In the genomic region with DNA sequence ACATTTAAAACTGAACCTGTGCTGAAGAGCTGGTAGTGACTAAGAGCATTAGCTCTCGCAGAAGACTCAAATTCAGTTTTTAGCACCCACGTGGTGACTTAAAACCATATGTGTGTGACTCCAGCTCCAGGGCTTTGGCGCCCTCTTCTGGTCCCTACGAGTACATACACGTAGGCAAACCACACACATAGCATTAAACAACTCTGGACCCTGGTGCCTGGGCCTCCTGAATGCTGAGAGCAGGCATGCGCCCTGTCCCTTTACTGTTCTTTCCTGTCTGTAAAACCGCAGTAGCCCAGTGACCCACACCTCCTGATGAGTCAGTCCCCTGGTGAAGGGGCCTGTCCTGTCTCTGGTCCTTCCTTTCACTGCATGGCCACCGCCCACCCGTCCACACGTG, we compare ENCODE assay signal across 9 mouse cellular contexts. TPM values are rescaled to one million over a fixed set of nuclear protein-coding genes. Genes with fewer than 3 reads are reported as not detected.
DNase-seq lines count a peak whose midpoint lies in the region; ATAC-seq lines count a peak whose summit lies in the region.
"Had no signal": no experiment of that assay in that cellular context is flagged by ENCODE, and none has a peak within 500 bp of the region (broad histone marks: within the 10 kb centered on the region; RNA-seq: fewer than 3 reads in every experiment).

No protein-coding gene starts in this region.

- 45% methylated on average over 10 of the region's 10 CpGs for WGBS in midbrain, embryonic 14.5 days
- WGBS in midbrain, embryonic 13.5 days, result 43% methylated on average over 10 of the region's 10 CpGs

- H3K9ac ChIP-seq in midbrain, embryonic 14.5 days (replicated peaks; ENCODE audit: low read length), result no peak overlapping the region
- H3K9ac ChIP-seq in midbrain, embryonic 13.5 days (replicated peaks), result no peak overlapping the region
- H3K9ac ChIP-seq: limb, embryonic 13.5 days had no signal

- H3K27ac ChIP-seq in midbrain, embryonic 14.5 days (replicated peaks; ENCODE audit: low read depth, low read length), result no peak overlapping the region
- no peak overlapping the region for H3K27ac ChIP-seq in midbrain, embryonic 13.5 days
- H3K27ac ChIP-seq: limb, embryonic 13.5 days had no signal

- ATAC-seq in frontal cortex, adult (ENCODE audit: low TSS enrichment), result peak; percentile 29
- no peak for ATAC-seq in midbrain, embryonic 14.5 days (ENCODE audit: low FRiP score, low TSS enrichment)
- ATAC-seq in midbrain, embryonic 13.5 days, result no peak

- H3K27me3 ChIP-seq in midbrain, embryonic 14.5 days (ENCODE audit: control insufficient read depth, insufficient read depth, low read length), result peaks cover 12% of the 10 kb centered on the region
- H3K27me3 ChIP-seq in midbrain, embryonic 13.5 days, result peaks cover 44% of the 10 kb centered on the region
- peaks cover 72% of the 10 kb centered on the region for H3K27me3 ChIP-seq in megakaryocyte, embryonic 14.5 days (replicated peaks)

- no peaks in the 10 kb centered on the region for H3K9me3 ChIP-seq in midbrain, embryonic 14.5 days (ENCODE audit: control insufficient read depth, low read length)
- no peaks in the 10 kb centered on the region for H3K9me3 ChIP-seq in midbrain, embryonic 13.5 days
- no peaks in the 10 kb centered on the region for H3K9me3 ChIP-seq in megakaryocyte, embryonic 14.5 days

- no peaks in the 10 kb centered on the region for H3K36me3 ChIP-seq in midbrain, embryonic 14.5 days (ENCODE audit: control insufficient read depth, insufficient read depth, low read length)
- peaks cover 6% of the 10 kb centered on the region; the same call in 1 of the 2 replicates for H3K36me3 ChIP-seq in midbrain, embryonic 13.5 days
- H3K36me3 ChIP-seq in megakaryocyte, embryonic 14.5 days (replicated peaks; ENCODE audit: low read length), result peaks cover 3% of the 10 kb centered on the region
- H3K36me3 ChIP-seq: limb, embryonic 13.5 days had no signal

- H3K4me2 ChIP-seq in midbrain, embryonic 14.5 days (ENCODE audit: low read length), result no peak overlapping the region
- no peak overlapping the region for H3K4me2 ChIP-seq in midbrain, embryonic 13.5 days (replicated peaks)
- H3K4me2 ChIP-seq: limb, embryonic 13.5 days had no signal

- H3K4me1 ChIP-seq in midbrain, embryonic 14.5 days (ENCODE audit: control insufficient read depth, insufficient read depth, low read length), result peaks cover 8% of the 10 kb centered on the region; the same call in 1 of the 2 replicates
- peaks cover 16% of the 10 kb centered on the region for H3K4me1 ChIP-seq in midbrain, embryonic 13.5 days (replicated peaks)
- peaks cover 62% of the 10 kb centered on the region for H3K4me1 ChIP-seq in megakaryocyte, embryonic 14.5 days

- H3K4me3 ChIP-seq in midbrain, embryonic 14.5 days (replicated peaks; ENCODE audit: low read depth, low read length), result no peak overlapping the region
- no peak overlapping the region for H3K4me3 ChIP-seq in midbrain, embryonic 13.5 days (replicated peaks)
- H3K4me3 ChIP-seq in megakaryocyte, embryonic 14.5 days (replicated peaks), result peak overlapping the region; percentile 33
- H3K4me3 ChIP-seq: limb, embryonic 13.5 days had no signal

- no peak for DNase-seq in frontal cortex, postnatal 25 days (ENCODE audit: low spot score in 2 of 2)
- DNase-seq in midbrain, embryonic 14.5 days, result peak; percentile 65
- peak; percentile 82 for DNase-seq in c-Kit-positive CD71-negative TER-119-negative erythroid progenitor cells, embryonic 14.5 days (ENCODE audit: low read depth)
- DNase-seq in ovary, postnatal 10 days (ENCODE audit: low spot score), result no peak
- DNase-seq in gastrocnemius, postnatal 4 days (ENCODE audit: low spot score in 2 of 2), result no peak

RNA-seq across cellular contexts. Expression of a gene that starts 13.7 kb away (rescaled TPM):
- 0.64 and 0.77 TPM in 2 replicates for polyA plus RNA-seq in midbrain, embryonic 14.5 days (2014; fragmentation: Nextera tagmentation; extraction: Ambion mirVana)
- polyA plus RNA-seq in midbrain, embryonic 13.5 days (2015; fragmentation: Nextera tagmentation; extraction: Ambion mirVana), result 0.97 and 1.1 TPM in 2 replicates
- 0.95 TPM in 1 of 2 replicates, not detected in the other for polyA plus RNA-seq in megakaryocyte, embryonic 14.5 days (2012; ENCODE audit: insufficient read depth, low replicate concordance)
- 10 to 100 TPM in 1 of 2 experiments, 1 to 10 TPM in 1; 8.8 to 11.1 TPM for total RNA-seq in gastrocnemius, postnatal 4 days (2021)

RNA-seq across cellular contexts. Expression of a gene that starts 32.1 kb away (rescaled TPM):
- 14.8 and 15.2 TPM in 2 replicates for polyA plus RNA-seq in midbrain, embryonic 14.5 days (2014; fragmentation: Nextera tagmentation; extraction: Ambion mirVana)
- 15.8 and 16.0 TPM in 2 replicates for polyA plus RNA-seq in midbrain, embryonic 13.5 days (2015; fragmentation: Nextera tagmentation; extraction: Ambion mirVana)
- polyA plus RNA-seq in megakaryocyte, embryonic 14.5 days (2012; ENCODE audit: insufficient read depth, low replicate concordance), result 7.9 and 8.8 TPM in 2 replicates
- total RNA-seq in gastrocnemius, postnatal 4 days (2021), result 10 to 100 TPM; 12.4 to 14.2 TPM

Comparison
In these comparisons a context has a peak if more than half of its experiments do, and no peak if none do; other contexts are left out.
1. DNase-seq: peak in midbrain, embryonic 14.5 days (single experiment) and c-Kit-positive CD71-negative TER-119-negative erythroid progenitor cells, embryonic 14.5 days (single experiment); none in frontal cortex, postnatal 25 days (0 of 2), ovary, postnatal 10 days (single experiment) and gastrocnemius, postnatal 4 days (0 of 2).